Mouse (Mus musculus) heart, postnatal 36 days (tissue): ENCODE data around the gene Dok3. TPM values are rescaled to one million over a fixed set of nuclear protein-coding genes. Genes with fewer than 3 reads are reported as not detected.

Source experiments
- DNase-seq, 2 experiments: peaks; one replicate each; pipeline ENCODE4 v3.0.0; 2021 to 2022
- intact Hi-C: fragments of 180-260 bp; cut with DNase I; formaldehyde crosslinking; loops from one replicate; pipeline ENCODE4 v1.15.1; 2025
- microRNA-seq, 2 experiments: library from miRNA; unstranded; fragments of <30 nt; microRNA quantifications; one replicate each; pipeline ENCODE4 v1.2.0; 2021; ENCODE audit warnings: borderline number of aligned reads in 2 of 2
- total RNA-seq, 2 experiments: library from RNA; stranded (reverse); gene quantifications; 2 replicates each; pipeline ENCODE4 v1.2.3; 2021

Dok3 gene
- total RNA-seq, 2 experiments from 2014 or later = 2.2 to 2.7 TPM

- intact Hi-C loops = no loop called here
Measured at GRCm38 (mm10) chr13:55483071-55483470, 46.0 kb downstream of the Dok3 start.

GRCm38 (mm10) chr13:55482542-55482941, 46.6 kb downstream of the Dok3 start:
- intact Hi-C loops = no loop called here
- no peak for DNase-seq

More at GRCm38 (mm10) chr13:55483071-55483470, 46.0 kb downstream of the Dok3 start:
- DNase-seq = no peak

GRCm38 (mm10) chr13:55479929-55480328, 49.2 kb downstream of the Dok3 start:
- intact Hi-C loops = no loop called here
- DNase-seq = no peak

- DNase-seq = no peak
- intact Hi-C loops = no loop called here
Measured at GRCm38 (mm10) chr13:55479008-55479407, 50.1 kb downstream of the Dok3 start.

- intact Hi-C loops = no loop called here
- no peak for DNase-seq
Measured at GRCm38 (mm10) chr13:55478036-55478435, 51.1 kb downstream of the Dok3 start.

GRCm38 (mm10) chr13:55477492-55477891, 51.6 kb downstream of the Dok3 start:
- intact Hi-C loops = no loop called here
- DNase-seq = no peak

- intact Hi-C loops = no loop called here
- DNase-seq = no peak
Measured at GRCm38 (mm10) chr13:55476256-55476655, 52.8 kb downstream of the Dok3 start.

GRCm38 (mm10) chr13:55475750-55476149, 53.3 kb downstream of the Dok3 start:
- no peak for DNase-seq
- intact Hi-C loops = no loop called here

GRCm38 (mm10) chr13:55474621-55475069, 54.5 kb downstream of the Dok3 start:
- intact Hi-C loops = no loop called here
- DNase-seq = no peak

- no peak for DNase-seq
- intact Hi-C loops = loop anchor here (2.0 kb wide), 1 partner anchor 39 kb away; the partner anchor contains the start of gene Pdlim7
Measured at GRCm38 (mm10) chr13:55473961-55474360, 55.1 kb downstream of the Dok3 start.

Small RNA genes within 50 kb of the gene (microRNA-seq; reads per million reads assigned to microRNA genes)
- gene Mir6944 = 1.3 to 4.3 reads per million in 2 experiments
- gene Mir6945 = 2.0 to 5.1 reads per million in 2 experiments

Other genes starting within 250 kb of the Dok3 start
- 10 to 100 TPM; 46.7 to 52.5 TPM for gene Prelid1, start 208.8 kb downstream of the Dok3 start, total RNA-seq
- 10 to 100 TPM; 39.2 to 40.5 TPM for gene Rab24, start 207.3 kb downstream of the Dok3 start, total RNA-seq
- gene Mxd3, start 199.5 kb downstream of the Dok3 start, total RNA-seq = under 1 TPM; 0.33 to 0.53 TPM
- 10 to 100 TPM; 47.7 to 48.1 TPM for gene Lman2, start 166.5 kb downstream of the Dok3 start, total RNA-seq
- gene Rgs14, start 159.6 kb downstream of the Dok3 start, total RNA-seq = 1 to 10 TPM in 1 of 2 experiments, under 1 TPM in 1; 0.47 to 1.0 TPM
- not detected for gene Slc34a1, start 131.1 kb downstream of the Dok3 start, total RNA-seq
- not detected for gene Pfn3, start 114.1 kb downstream of the Dok3 start, total RNA-seq
- not detected for gene F12, start 102.5 kb downstream of the Dok3 start, total RNA-seq
- gene Grk6, start 84.2 kb downstream of the Dok3 start, total RNA-seq = 10 to 100 TPM; 17.6 to 18.1 TPM
- under 1 TPM; 0.58 to 0.70 TPM for gene Prr7, start 65.0 kb downstream of the Dok3 start, total RNA-seq
- 1 to 10 TPM; 9.4 to 9.6 TPM for gene Dbn1, start 41.2 kb downstream of the Dok3 start, total RNA-seq
- 10 to 100 TPM; 49.3 to 49.9 TPM for gene Pdlim7, start 15.6 kb downstream of the Dok3 start, total RNA-seq
- 10 to 100 TPM; 14.4 to 14.7 TPM for gene Ddx41, start 7.4 kb upstream of the Dok3 start, total RNA-seq
- gene Fam193b, start 41.8 kb upstream of the Dok3 start, total RNA-seq = 10 to 100 TPM; 13.7 to 18.1 TPM
- 10 to 100 TPM; 85.3 to 86.2 TPM for gene Tmed9, start 44.4 kb upstream of the Dok3 start, total RNA-seq
- 1 to 10 TPM; 9.0 to 9.7 TPM for gene B4galt7, start 70.6 kb upstream of the Dok3 start, total RNA-seq
- gene Caml, start 93.7 kb upstream of the Dok3 start, total RNA-seq = 10 to 100 TPM; 12.5 TPM
- 10 to 100 TPM; 21.4 to 23.2 TPM for gene Ddx46, start 105.7 kb upstream of the Dok3 start, total RNA-seq
- 10 to 100 TPM; 39.6 to 45.0 TPM for gene B230219D22Rik, start 163.8 kb upstream of the Dok3 start, total RNA-seq
- gene Txndc15, start 185.4 kb upstream of the Dok3 start, total RNA-seq = 10 to 100 TPM; 42.6 to 45.8 TPM
- gene Pcbd2, start 198.1 kb upstream of the Dok3 start, total RNA-seq = 10 to 100 TPM; 45.2 to 49.6 TPM